In genomic region chr9:114986361-114986760, GRCm38 (mm10) we compare ENCODE assay signal across 22 mouse cellular contexts.
"Had no signal": no experiment of that assay in that cellular context is flagged by ENCODE, and none has a peak within 500 bp of the region (broad histone marks: within the 10 kb centered on the region; RNA-seq: fewer than 3 reads in every experiment).

No protein-coding gene starts in this region.

- H3K9me3 ChIP-seq: intestine, embryonic 15.5 days; limb, embryonic 10.5 days; limb, embryonic 13.5 days; liver, embryonic 12.5 days; liver, embryonic 15.5 days; lung, embryonic 15.5 days; midbrain, embryonic 12.5 days; midbrain, embryonic 15.5 days; neural tube, embryonic 12.5 days; neural tube, embryonic 15.5 days had no signal

- H3K9ac ChIP-seq: intestine, embryonic 15.5 days; limb, embryonic 13.5 days; liver, embryonic 12.5 days; liver, embryonic 15.5 days; lung, embryonic 15.5 days; midbrain, embryonic 12.5 days; midbrain, embryonic 15.5 days; neural tube, embryonic 12.5 days; neural tube, embryonic 15.5 days had no signal

- H3K4me3 ChIP-seq: intestine, embryonic 15.5 days; limb, embryonic 10.5 days; limb, embryonic 13.5 days; liver, embryonic 12.5 days; liver, embryonic 15.5 days; lung, embryonic 15.5 days; midbrain, embryonic 12.5 days; midbrain, embryonic 15.5 days; neural tube, embryonic 12.5 days; neural tube, embryonic 15.5 days had no signal

- H3K4me1 ChIP-seq: intestine, embryonic 15.5 days; limb, embryonic 10.5 days; liver, embryonic 12.5 days; liver, embryonic 15.5 days; midbrain, embryonic 12.5 days; midbrain, embryonic 15.5 days had no signal

- ATAC-seq: intestine, embryonic 15.5 days; liver, embryonic 12.5 days; midbrain, embryonic 15.5 days had no signal

- H3K36me3 ChIP-seq: intestine, embryonic 15.5 days; limb, embryonic 10.5 days; limb, embryonic 13.5 days; liver, embryonic 12.5 days; liver, embryonic 15.5 days; lung, embryonic 15.5 days; midbrain, embryonic 12.5 days; midbrain, embryonic 15.5 days; neural tube, embryonic 12.5 days; neural tube, embryonic 15.5 days had no signal

- H3K27me3 ChIP-seq: intestine, embryonic 15.5 days; limb, embryonic 13.5 days; liver, embryonic 12.5 days; lung, embryonic 15.5 days; midbrain, embryonic 12.5 days; midbrain, embryonic 15.5 days; neural tube, embryonic 12.5 days; neural tube, embryonic 15.5 days had no signal

- H3K4me2 ChIP-seq: intestine, embryonic 15.5 days; limb, embryonic 13.5 days; liver, embryonic 12.5 days; liver, embryonic 15.5 days; lung, embryonic 15.5 days; midbrain, embryonic 12.5 days; midbrain, embryonic 15.5 days; neural tube, embryonic 12.5 days; neural tube, embryonic 15.5 days had no signal

- H3K27ac ChIP-seq: intestine, embryonic 15.5 days; limb, embryonic 10.5 days; limb, embryonic 13.5 days; liver, embryonic 12.5 days; liver, embryonic 15.5 days; lung, embryonic 15.5 days; midbrain, embryonic 12.5 days; midbrain, embryonic 15.5 days; neural tube, embryonic 12.5 days; neural tube, embryonic 15.5 days; stomach, postnatal 0 days had no signal

- DNase-seq: kidney, adult 11 months; kidney, postnatal 14 days; liver; lung, adult 18-20 months; lung, postnatal 10 days; lung, postnatal 36 days; right cerebral cortex, adult 18-20 months; right cerebral cortex, postnatal 4 days; thymus, adult 2 months; thymus, postnatal 14 days; thymus, postnatal 4 days had no signal
